Mouse (Mus musculus): ENCODE measurements at regions not wholly inside any gene's neighbourhood (a gene's known extent, or its start where the extent isn't known, plus 50 kb on each side); places are given as distances from the start of the nearest gene placed in this dataset.

DNA sequence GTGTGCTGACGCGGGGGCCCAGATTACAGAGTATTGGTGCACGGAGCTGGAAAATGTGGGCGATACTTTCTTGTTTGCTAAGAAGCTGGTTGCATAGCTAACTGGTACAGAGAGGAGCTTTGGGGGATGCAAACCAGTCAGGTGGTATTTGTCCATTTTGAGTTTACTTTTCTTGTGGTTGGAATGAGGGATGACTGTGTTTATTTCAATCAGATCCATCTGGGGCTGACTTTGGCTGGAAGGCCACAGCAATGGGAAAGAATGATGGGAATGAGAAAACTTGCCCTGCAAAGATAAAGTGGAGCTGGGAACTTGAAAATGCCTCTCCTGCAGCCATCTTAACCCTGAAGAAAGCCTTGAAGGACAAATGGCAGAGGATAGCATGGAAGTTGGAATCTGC, 336.4 kb upstream of the Ptger4 start:
- TF ChIP-seq GATA1 (IDR thresholded peaks at IDR 0.05; ENCODE audit: low read length) (no peak), TAL1 (IDR thresholded peaks at IDR 0.05; ENCODE audit: low read length) (no peak)
